Mouse (Mus musculus): ENCODE results near the gene Gm11020.
"Not testable (repeated sequence)": the region's sequence is repeated elsewhere in the genome, so short reads cannot be mapped to it uniquely, and the experiment has no call there.

Gene Gm11020

DNA sequence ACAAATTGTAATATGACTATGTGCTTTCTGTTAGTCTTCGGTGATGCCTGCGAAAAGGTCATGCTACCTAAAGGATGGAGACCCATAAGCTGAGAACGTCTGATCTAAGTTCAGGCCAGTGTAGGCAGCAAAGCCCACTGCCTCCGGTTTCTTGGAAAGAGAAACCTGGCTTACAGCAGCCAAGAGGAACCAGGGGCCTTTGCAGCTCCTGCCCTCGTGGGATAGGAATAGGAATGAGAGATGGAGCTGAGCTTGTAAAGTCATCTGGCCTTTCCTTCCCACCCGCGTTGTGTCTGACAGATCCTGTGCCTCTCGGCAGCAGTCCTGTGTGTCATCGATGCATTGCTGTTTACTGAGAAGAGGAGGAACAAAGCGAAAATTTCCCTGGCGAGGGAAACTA, at the start of gene Gm11020:
Gm11020 (plus strand) TSS at position 301 of the 400 bp plus-strand sequence.
- DNase-seq = not testable (repeated sequence)

DNA sequence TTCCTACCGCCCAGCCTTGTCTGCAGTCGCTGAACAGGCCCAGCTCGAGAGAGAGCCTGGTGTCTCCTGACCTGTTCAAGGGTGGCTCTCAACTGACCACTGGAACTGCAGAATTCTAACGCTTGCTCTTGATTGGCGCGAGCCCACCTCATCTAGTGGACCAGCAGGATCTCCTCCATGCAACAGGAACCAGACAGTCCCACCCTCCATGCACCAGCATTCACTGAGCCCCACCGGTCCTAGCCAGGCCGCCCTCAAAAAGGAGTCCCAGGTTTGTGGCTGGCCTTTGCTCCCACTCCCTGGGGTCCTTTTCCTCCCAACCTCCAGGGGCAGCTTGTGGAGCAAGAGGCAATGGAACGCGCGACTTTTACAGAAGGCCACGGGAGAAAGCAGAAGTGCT, 28.3 kb upstream of the Gm11020 start, which contains the start of gene Cmtm2a:
Cmtm2a (minus strand) TSS at position 101 of the 400 bp plus-strand sequence.
- DNase-seq = not testable (repeated sequence)

DNA sequence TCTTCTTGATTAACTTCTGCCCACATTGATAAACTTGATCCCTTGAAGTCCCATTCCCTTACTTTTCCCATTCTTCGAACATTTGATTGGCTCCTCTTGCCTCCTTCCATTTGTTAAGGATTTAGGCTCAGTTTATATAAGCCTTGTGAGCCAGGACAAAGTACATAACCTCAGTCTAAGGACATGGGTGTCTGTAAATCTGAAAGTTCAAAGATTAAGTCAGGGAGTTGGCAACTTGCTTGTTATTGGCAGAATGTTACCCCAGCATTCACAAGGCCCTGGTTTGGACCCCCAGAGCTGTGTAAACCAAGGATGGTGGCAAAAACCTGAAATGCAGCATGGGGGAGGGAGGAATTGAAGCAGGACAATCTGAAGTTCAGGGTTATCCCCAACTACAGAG, 27.0 kb upstream of the Gm11020 start:
- no peak for DNase-seq

DNA sequence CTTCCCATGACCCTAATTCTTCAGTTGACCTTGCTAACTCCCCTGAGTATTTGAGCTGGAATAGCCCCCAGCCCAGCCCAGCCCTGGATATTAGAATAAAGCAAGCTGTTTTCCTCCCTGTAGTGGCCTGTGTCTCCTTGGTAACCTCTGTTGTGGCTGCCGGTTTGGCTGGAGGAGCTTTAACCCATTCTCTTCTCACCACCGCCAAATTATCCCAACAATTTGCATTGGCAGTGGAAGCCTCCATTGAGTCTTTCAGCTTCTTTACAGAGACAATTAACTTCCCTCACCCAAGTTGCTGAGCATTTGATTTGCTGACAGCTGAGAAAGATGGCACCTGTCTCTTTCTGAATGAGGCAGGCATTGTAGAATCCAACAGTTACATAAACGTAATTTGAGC, 19.8 kb upstream of the Gm11020 start:
- peak; percentile 11 to 16 for DNase-seq

DNA sequence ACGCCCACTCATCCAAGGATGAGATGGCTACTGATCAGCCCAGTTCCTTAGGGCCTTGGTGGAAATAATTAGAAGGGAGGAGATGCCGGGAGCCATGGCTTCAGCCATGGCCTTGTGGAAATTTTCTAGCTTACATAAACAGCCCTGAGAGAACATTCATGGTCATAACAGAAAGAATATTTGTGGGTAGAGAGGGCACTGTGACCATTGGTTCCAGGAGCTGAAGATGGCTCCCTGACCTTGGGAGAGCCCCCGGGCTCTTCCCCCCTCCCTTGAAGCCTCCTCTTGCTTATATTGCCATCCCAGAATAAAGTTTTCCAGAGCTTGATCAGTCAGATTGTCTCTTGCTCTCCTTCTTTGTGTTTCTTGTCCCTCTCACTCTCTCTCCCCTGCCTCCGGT, 18.8 kb upstream of the Gm11020 start:
- DNase-seq = not testable (repeated sequence)

DNA sequence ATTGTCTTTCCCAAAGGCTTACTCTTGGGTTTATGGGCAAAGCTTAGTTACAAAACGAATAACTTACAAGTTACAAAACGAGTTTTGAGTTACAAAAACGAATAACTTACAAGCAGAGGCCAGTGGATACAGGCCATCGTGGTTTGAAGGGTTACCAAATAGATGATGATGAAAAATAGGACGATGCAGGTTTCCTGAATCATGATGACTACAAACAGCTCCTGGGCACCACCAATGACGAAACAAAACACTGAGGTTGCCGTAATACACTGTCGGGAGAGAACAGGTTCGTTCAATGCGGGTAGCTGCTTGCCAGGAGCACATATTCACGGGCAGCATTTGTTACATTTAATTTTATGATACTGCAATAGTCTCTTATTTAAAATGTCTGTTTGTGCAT, 16.4 kb upstream of the Gm11020 start:
- no peak for DNase-seq

DNA sequence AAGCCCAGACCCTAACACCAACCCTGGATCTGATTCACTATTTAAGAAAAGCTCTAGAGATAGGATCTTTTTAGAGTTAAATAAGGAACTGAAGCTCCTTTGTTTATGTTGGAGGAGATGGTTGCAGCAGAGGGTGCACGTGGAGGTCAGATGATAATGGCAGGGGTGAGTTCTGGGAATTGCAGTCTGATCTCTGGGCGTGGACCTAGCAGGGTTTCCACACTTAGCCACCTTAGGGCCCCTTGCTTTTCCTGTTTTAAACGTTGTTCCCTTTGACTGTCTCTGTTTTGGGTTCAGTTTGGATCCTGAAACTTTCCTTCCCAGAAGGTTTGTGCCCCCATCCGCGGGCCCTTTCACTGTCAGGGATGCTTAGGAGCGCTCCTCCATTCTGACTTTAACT, 13.0 kb upstream of the Gm11020 start:
- not testable (repeated sequence) for DNase-seq

DNA sequence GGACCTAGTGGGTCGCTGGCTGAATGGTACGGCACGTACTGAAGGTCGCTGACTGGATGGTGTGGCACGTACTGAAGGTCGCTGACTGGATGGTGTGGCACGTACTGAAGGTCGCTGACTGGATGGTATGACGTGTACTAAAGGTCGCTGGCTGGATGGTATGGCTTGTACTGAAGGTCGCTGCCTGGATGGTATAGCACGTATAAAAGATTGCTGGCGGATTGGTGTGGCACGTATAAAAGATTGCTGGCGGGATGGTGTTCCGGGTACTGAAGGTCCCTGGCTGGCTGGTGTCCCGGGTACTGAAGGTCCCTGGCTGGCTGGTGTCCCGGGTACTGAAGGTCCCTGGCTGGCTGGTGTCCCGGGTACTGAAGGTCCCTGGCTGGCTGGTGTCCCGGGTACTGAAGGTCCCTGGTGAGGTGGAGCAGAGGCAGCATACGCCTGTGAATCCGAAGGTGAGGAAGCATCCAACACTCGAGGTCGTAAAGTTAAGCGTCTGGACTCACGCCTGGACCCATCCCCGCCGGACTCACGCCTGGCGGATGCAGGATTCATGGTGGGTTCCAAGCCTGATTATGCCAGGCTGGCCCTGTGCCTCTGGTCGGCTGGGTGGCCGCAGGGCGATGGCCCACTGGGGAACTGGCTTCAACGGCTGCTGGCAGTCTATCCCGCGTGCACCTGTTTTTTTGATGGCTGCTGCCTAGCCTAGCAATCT, 11.8 kb upstream of the Gm11020 start, which contains the start of the genes Gm45711 and Cmtm1:
Gm45711 (minus strand) TSS at position 641 of the 715 bp plus-strand sequence.
Cmtm1 (minus strand) TSS at position 705 of the 715 bp plus-strand sequence.
- peak; percentile 64 to 72 for DNase-seq

DNA sequence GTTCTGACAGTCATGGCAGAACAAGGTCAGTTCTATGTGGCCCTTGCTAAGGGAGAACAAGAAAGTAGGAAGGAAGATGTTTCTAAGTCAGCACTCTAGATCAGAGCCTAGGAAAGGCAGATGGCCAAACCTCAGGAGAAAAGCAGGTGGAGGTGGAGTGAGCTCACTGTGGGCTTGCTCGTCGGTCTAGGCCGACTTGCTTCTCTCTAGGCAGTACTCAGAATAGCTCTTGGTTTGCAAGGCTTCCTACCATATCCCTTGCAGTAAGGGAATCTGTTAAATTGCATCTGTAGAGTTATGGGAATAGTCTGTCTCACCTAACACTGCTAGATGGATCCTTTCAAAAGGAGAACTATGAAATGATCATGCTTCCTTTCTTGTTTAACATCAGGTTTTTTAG, 9.3 kb upstream of the Gm11020 start:
- not testable (repeated sequence) for DNase-seq

DNA sequence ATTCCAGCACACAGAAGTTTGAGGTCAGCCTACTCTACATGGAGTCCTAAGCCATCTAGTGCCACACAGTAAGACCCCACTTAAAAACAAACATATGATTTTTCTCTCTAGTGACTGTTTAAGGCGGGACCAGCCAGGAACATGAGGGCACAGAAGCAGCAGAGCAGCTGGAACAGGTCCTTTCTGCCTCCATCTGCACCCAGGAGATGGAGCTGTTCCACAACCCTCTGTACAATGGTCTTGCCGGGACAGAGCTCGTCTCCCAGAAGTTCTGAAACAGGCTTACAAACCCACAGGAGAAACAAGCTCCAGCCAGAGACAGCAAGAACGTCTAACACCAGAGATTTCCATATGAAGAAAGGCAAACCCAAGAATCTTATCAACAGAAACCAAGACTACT, 8.1 kb upstream of the Gm11020 start:
- DNase-seq = peak in 1 of 2 experiments; percentile 7

DNA sequence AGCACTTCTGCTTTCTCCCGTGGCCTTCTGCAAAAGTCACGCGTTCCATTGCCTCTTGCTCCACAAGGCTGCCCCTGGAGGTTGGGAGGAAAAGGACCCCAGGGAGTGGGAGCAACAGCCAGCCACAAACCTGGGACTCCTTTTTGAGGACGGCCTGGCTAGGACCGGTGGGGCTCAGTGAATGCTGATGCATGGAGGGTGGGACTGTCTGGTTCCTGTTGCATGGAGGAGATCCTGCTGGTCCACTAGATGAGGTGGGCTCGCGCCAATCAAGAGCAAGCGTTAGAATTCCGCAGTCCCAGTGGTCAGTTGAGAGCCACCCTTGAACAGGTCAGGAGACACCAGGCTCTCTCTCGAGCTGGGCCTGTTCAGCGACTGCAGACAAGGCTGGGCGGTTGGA, 563 bp downstream of the Gm11020 start, which contains the start of gene Cmtm2b:
Cmtm2b (plus strand) TSS at position 301 of the 400 bp plus-strand sequence.
- DNase-seq = not testable (repeated sequence)

DNA sequence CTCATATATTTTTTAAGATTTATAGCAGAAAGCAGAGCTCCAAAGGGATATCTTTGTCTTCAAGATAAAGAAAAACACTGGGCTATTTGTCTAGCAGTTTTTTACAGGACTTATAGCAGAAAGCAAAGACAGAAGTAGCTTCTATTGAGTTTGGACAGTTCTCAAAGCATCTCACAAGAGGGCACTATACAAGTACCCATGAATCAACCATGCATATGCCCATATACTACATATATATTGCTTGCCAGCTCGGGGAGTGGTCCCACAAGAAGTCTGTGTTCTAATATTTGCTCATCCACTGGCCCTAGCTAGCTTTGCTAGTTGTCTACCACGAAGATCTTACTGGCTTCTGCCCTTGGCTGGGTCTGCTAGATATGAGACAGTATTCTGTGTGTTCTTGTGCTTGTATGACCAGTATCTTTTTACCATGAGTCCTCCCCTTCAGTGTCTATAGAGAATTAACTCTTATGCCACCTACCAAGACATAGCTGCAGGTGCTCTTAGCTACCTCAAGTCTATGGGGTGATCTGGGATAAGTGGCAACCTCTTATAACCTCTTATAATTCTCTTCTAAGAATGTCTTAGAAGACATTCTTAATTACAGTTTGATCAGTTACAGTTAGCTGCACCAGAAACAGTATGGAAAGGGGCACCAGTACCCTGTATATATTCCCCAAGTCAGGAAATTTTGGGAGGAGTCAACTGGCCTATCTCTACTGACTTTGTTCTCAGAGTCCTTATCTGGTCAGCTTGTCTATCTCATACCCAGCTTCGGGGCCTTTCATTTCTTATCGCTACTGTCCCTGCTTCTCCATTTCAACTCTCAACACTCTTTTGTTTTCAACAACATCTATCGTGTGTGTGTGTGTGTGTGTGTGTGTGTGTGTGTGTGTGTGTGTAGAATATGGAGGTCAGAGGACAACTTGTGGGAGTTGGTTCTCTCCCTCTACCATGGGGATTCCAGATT, 11.6 kb downstream of the Gm11020 start:
- no peak for DNase-seq

DNA sequence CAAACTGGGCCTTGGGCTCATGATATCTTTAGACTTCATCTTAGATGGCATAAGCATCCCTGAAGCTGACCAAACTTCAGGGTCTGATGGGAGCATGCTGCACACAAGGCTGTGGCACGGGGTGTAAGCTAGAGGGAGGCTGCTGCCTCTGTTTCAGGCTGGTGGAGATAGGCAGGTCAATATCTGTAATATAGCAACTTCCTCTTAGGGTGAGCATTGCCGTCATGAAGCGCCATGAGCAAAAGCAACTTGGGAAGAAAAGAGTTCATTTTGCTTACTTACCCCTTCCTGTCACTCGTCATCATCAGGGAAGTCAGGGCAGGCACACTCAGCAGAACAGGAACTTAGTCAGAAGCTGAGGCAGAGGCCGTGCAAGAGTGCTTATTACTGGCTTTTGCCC, 12.4 kb downstream of the Gm11020 start:
- DNase-seq = no peak

DNA sequence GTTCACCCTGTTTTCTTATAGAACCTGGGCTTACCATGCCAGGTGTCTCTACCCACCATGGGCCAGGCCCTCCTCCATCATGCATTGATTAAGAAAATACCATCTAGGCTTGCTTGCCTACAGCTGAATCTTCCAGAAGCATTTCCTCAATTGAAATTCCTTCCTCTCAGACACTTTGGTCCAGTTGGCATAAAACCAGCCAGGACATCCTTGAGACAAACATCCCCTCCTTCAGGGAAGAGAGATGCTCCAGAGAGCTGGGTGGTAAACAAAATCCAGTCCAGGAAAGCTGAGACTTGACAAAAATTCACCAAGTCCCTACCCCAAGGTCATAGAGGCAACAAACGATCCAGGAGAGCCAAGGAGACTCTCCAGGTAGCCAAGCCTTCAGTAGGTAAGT, 12.8 kb downstream of the Gm11020 start:
- DNase-seq = no peak

DNA sequence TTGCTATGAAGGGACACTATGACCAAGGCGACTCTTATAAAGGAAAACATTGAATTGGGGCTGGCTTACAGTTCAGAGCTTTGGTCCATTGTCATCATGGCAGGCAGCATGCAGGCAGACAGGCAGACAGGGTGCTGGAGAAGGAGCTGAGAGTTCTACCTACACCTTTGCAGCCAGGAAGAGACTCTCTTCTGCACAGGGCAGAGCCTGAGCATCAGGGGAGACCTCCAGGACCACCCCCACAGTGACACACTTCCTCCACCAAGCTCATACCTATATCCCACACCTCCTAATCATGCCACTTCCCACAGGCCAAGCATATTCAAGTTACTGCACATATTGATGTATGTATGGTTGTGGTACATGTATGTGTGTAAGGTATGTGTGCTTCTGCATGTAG, 15.4 kb downstream of the Gm11020 start:
- DNase-seq = no peak

DNA sequence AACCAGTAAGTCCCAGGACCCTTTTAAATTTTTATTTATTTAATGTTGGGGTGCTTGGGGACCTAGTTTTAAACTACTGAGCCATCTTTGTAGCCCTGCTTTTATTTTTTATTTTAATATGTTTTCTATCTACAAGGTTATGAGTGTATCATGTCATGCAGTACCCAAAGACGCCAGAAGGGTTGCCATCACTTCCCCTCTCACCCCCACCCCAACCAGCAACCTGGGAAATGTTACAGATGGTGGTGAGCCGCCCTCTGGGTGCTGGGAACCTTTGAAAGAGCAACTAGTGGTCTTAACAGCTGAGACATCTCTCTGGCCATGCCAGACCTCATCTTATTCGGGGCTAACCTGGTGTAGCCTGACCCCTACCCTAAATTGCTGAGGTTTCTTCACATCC, 16.5 kb downstream of the Gm11020 start:
- DNase-seq = no peak

DNA sequence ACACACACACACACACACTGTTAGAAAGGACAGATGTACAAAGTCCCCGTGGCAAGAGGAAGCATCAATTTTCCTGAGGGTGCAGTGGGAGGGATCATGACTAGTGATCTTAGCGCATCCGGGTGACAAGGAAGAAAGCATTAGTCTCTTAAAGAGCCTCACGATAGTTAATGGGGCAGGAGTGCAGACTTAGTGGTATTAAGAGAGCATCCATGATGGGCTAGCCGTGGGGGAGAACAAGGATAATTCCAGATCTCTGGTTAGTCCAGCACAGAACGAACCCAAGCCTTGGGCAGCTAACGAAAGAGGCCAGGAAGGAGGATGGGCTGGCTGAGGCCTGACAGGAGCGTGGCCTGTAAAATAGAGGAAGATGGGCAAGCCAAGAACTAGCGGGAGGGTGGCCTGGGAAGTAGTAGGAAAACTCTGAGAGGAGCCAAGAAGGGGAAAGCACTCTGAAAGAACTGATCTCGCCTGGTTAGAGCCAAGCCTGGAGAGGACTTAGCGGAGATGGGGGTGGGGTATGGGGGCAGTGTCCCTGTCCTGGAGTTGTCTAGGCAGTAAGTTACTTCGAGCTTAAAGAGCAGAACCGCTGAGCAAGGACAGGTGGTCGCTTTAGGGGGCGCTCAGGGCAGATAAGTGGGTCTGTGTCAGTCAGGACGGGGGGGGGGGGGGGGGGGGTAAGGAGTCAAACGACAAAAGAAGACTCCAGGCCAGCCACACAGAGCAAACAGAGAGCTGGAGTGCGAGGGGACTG, 18.0 kb downstream of the Gm11020 start, which contains the start of gene Cmtm3:
Cmtm3 (plus strand) TSS at position 182 of the 754 bp plus-strand sequence.
- peak in 1 of 2 experiments; percentile 12 for DNase-seq

DNA sequence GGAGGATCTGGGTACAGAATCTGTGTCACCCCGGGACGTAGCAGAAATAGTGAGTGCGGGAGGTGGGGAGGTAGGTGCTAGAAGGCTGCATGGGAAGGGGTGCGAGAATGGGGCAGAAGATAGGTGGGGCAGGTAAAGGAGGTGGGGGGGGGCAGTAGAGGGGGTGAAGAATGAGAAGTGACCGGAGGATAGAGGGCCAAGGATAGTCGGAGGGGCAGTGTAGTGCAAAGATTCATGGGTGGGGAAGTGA, 18.5 kb downstream of the Gm11020 start:
- no peak for DNase-seq

DNA sequence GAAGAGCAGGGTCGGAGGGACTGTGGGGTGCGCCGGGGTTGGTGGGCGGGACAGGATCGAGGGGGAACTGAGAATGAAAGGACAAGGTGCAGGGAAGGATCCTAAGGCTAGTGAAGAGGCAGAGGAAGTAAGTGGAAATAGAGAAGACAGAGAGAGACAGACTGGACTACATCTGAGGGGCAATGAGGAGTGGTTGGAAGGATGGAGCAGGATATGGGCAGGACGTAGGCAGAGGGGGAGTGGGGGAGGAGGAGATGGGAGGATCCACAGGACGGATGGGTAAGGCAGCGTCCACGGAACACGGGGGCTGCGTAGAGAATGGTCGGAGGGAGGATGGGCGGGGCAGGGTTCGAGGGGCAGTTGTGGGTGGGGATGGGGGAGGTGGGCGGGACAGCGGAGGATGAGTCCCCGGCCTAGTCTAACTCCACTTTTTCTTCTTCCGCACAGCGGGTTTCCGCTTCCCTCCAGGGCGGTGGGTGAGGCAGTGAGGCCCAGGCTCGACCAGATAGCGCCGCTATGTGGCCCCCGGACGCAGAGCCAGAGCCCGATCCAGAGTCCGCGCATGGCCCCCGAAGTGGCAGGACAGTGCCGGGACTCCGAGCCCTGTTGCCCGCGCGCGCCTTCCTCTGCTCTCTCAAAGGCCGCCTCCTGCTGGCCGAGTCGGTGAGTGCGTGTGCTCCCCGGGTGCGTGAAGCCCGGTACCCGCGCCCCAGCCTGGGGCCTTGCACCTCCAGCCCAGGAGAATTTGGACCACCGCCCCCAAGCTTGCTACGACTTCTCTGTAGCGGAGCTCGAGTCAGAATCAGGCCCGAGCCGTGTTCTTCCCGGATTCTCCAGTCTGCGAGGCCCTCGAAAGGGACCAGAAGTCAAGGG, 19.1 kb downstream of the Gm11020 start:
- DNase-seq = peak; percentile 58 to 79

DNA sequence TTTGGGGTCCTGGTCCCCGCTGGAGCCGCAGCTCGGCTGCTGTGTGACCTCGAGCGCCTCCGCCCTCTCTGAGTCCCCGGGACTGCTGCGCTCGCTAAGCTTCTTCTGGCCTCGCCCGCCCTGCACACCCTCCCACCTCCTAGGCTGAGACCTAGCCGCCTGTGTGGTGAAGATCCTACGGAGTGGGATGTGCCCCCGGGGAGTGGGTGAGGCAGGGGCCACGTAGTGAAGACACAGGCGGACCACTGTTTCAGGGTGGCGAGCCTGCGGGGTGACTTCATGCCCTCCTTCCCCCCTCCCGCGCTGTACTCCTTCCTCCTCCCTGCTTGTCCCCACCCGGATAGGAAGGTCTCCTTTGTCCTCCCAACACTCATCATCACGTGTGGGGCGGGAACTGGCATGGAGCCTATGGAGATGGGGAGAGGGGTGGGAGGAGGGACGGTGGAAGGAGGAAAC, 19.8 kb downstream of the Gm11020 start:
- peak in 1 of 2 experiments; percentile 57 for DNase-seq

DNA sequence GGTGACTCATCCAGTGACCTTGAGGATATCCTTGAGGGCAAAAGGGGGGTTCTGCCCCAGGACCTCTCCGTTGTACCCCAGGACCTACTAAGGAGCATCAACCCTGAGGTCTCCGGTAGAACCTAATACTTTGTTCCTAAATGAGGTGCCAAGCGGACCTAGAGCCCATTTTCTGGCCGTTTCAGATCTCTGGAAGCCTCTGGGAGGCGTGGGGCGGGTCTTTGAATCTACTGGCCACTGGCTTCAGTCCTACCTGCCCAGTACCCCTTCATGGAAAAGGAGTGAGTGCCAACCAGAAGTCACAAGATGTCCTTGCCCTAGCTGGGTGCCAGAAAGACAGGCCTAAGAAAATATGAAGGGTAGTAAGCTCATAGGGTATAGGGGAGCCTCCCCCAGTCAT, 20.3 kb downstream of the Gm11020 start:
- DNase-seq = no peak

DNA sequence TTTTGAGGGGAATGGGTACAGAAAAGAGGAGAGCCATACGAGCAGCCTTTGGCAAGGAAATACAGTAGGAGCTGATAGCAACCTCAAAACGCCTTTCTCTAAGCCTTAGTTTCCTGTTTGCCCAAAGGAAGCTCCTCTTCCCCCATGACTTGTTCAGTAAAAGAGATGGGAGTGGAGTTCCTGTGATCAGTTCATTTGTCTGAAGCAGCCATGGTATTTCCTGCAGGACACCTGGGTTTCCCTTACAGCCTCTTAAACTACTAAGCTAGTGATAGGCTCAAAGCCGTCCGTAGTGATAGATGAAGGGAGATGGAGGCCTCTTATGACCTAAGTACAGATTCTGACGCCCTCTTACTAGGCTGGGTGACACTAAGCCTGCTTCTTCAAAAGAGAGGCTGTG, 21.1 kb downstream of the Gm11020 start:
- no peak for DNase-seq

Measured in cerebellum, postnatal 14 days (tissue).